Mouse (Mus musculus) kidney, adult 2 months (tissue): ENCODE measurements around the gene Pld5. TPM values are rescaled to one million over a fixed set of nuclear protein-coding genes. Genes with fewer than 3 reads are reported as not detected.

Experiments used
- DNase-seq: peaks from one replicate; pipeline ENCODE4 v3.0.0; 2021
- H3K27ac ChIP-seq: fragments of 200-500 bp; 2 replicates; pipeline ENCODE4 v1.5.1; 2012; ENCODE audit warnings: low read depth, low read length, control low read depth, inconsistent platforms; ENCODE audit not compliant: insufficient read depth
- H3K27me3 ChIP-seq: fragments of 200-500 bp; replicated peaks from 2 replicates; pipeline ENCODE4 v1.6.1; 2012; ENCODE audit warnings: mild to moderate bottlenecking, moderate library complexity, low read length, inconsistent platforms; ENCODE audit not compliant: control insufficient read depth, insufficient read depth
- H3K36me3 ChIP-seq: fragments of 200-500 bp; 2 replicates; pipeline ENCODE4 v1.6.1; 2012; ENCODE audit warnings: mild to moderate bottlenecking, moderate library complexity, low read length, inconsistent platforms; ENCODE audit not compliant: control insufficient read depth, insufficient read depth
- H3K4me1 ChIP-seq: fragments of 200-500 bp; 2 replicates; pipeline ENCODE4 v1.6.1; 2011; ENCODE audit warnings: low read length; ENCODE audit not compliant: control insufficient read depth, insufficient read depth
- H3K4me3 ChIP-seq: fragments of 200-500 bp; 2 replicates; pipeline ENCODE4 v1.5.1; 2011; ENCODE audit warnings: mild to moderate bottlenecking, low read depth, low read length, control low read depth; ENCODE audit not compliant: insufficient read depth
- CTCF ChIP-seq: fragments of 200-500 bp; conservative IDR thresholded peaks from 2 replicates; pipeline ENCODE4 v1.5.1; 2011; ENCODE audit warnings: low read depth, mild to moderate bottlenecking, control low read depth, low read length, moderate library complexity, mixed read lengths; ENCODE audit not compliant: insufficient read depth, insufficient read length
- POLR2A ChIP-seq: fragments of 200-500 bp; IDR thresholded peaks from one replicate; pipeline ENCODE4 v1.6.1; 2011; ENCODE audit warnings: low read depth, low read length, control low read depth
- WGBS: fragments of 180-500 bp; shearing (Covaris S2); methylation state at CpG from one replicate; pipeline ENCODE4 v1.1.7; 2018; 5-methylcytosine and 5-hydroxymethylcytosine counted together
- polyA plus RNA-seq: library from polyadenylated mRNA; depleted of rRNA; stranded (reverse); fragments of >200 nt; gene quantifications from 2 replicates; pipeline ENCODE4 v1.2.3, GENCODE M21; 2012; rRNA removed

Pld5 gene
- polyA plus RNA-seq = not detected in 2 replicates

GRCm38 (mm10) chr1:176274667-176275610 lies at the start of gene Pld5:
TSS of gene Pld5 (minus strand) at chr1:176275312.
- Histone ChIP-seq H3K27me3 (0 out of 2 replicates have a peak, but pooled peaks cover 2% of the 10 kb centered on the region), H3K36me3 (no peaks in the 10 kb centered on the region), H3K4me1 (no peaks in the 10 kb centered on the region), H3K27ac (no peak within 1 kb of the TSS), H3K4me3 (no peak within 1 kb of the TSS; the same call in 1 of the 2 replicates)
- TF ChIP-seq CTCF = no peak
- TF ChIP-seq POLR2A = no peak
- WGBS = 1% methylated on average over 72 of the region's 86 CpGs
- DNase-seq = no peak

GRCm38 (mm10) chr1:176315063-176315462 lies 40.0 kb upstream of the Pld5 start:
- Histone ChIP-seq H3K4me1 (no peaks in the 10 kb centered on the region), H3K27me3 (no peaks in the 10 kb centered on the region), H3K27ac (no peak overlapping the region), H3K4me3 (no peak overlapping the region), H3K36me3 (no peaks in the 10 kb centered on the region)
- WGBS = 77% methylated on average over 2 of the region's 2 CpGs
- DNase-seq = no peak
- TF ChIP-seq CTCF (no peak), POLR2A (no peak)

GRCm38 (mm10) chr1:176310174-176310573 lies 35.1 kb upstream of the Pld5 start:
- H3K36me3 ChIP-seq = no peaks in the 10 kb centered on the region
- 19% methylated on average over 3 of the region's 3 CpGs for WGBS
- TF ChIP-seq POLR2A (no peak), CTCF (no peak)
- H3K4me1 ChIP-seq = no peaks in the 10 kb centered on the region
- no peak overlapping the region for H3K4me3 ChIP-seq
- no peak overlapping the region for H3K27ac ChIP-seq
- no peak for DNase-seq
- H3K27me3 ChIP-seq = no peaks in the 10 kb centered on the region

- DNase-seq = no peak
- Histone ChIP-seq H3K27ac (no peak overlapping the region), H3K27me3 (no peaks in the 10 kb centered on the region), H3K4me1 (no peaks in the 10 kb centered on the region), H3K36me3 (no peaks in the 10 kb centered on the region), H3K4me3 (no peak overlapping the region)
- TF ChIP-seq POLR2A = no peak
- TF ChIP-seq CTCF = no peak
- WGBS = 33% methylated on average over 5 of the region's 5 CpGs
These were observed 14.3 kb upstream of the Pld5 start for GRCm38 (mm10) chr1:176289396-176289795.

- no peak overlapping the region for H3K27ac ChIP-seq
- no peak for TF ChIP-seq POLR2A
- no peaks in the 10 kb centered on the region for H3K36me3 ChIP-seq
- H3K27me3 ChIP-seq = 0 out of 2 replicates have a peak, but pooled peaks cover 2% of the 10 kb centered on the region
- no peaks in the 10 kb centered on the region for H3K4me1 ChIP-seq
- no peak for DNase-seq
- no peak overlapping the region for H3K4me3 ChIP-seq
- whole genome bisulfite sequencing = 16% methylated on average over 11 of the region's 11 CpGs
These were observed 484 bp upstream of the Pld5 start for GRCm38 (mm10) chr1:176275611-176275980.

GRCm38 (mm10) chr1:176248717-176249030 lies 26.4 kb downstream of the Pld5 start:
- Histone ChIP-seq H3K4me1 (no peaks in the 10 kb centered on the region), H3K36me3 (no peaks in the 10 kb centered on the region)
- no peak for TF ChIP-seq CTCF

GRCm38 (mm10) chr1:176247885-176248716 lies 27.0 kb downstream of the Pld5 start:
- WGBS = 81% methylated on average over 9 of the region's 9 CpGs
- Histone ChIP-seq H3K36me3 (no peaks in the 10 kb centered on the region), H3K4me3 (no peak overlapping the region), H3K4me1 (no peaks in the 10 kb centered on the region), H3K27me3 (no peaks in the 10 kb centered on the region), H3K27ac (no peak overlapping the region)
- TF ChIP-seq CTCF (no peak), POLR2A (no peak)
- DNase-seq = no peak

More at GRCm38 (mm10) chr1:176248717-176249030, 26.4 kb downstream of the Pld5 start:
- Histone ChIP-seq H3K27me3 (no peaks in the 10 kb centered on the region), H3K4me3 (no peak overlapping the region), H3K27ac (no peak overlapping the region)
- DNase-seq = no peak
- 55% methylated on average over 5 of the region's 5 CpGs for WGBS
